In genomic region chr5:45173035-45173755, GRCm38 (mm10) we compare ENCODE assay signal across 11 mouse cellular contexts.
DNase-seq lines count a peak whose midpoint lies in the region; ATAC-seq and TF ChIP-seq lines count a peak whose summit lies in the region.
"Had no signal": no experiment of that assay in that cellular context is flagged by ENCODE, and none has a peak within 500 bp of the region (broad histone marks: within the 10 kb centered on the region; RNA-seq: fewer than 3 reads in every experiment).

No protein-coding gene starts in this region.

- DNase-seq in heart, adult 18-20 months, result peak; percentile 10 to 27
- DNase-seq in urinary bladder, postnatal 25 days (ENCODE audit: low spot score), result peak; percentile 5
- DNase-seq in urinary bladder, adult 2 months (ENCODE audit: low spot score), result no peak
- DNase-seq in cerebellum, adult 2 months, result no peak
- no peak for DNase-seq in layer of hippocampus, postnatal 10 days (ENCODE audit: low spot score in 2 of 2)
- no peak for DNase-seq in yolk sac, embryonic 10.5 days (ENCODE audit: low spot score)

- no peak for TF ChIP-seq CTCF in cerebellum, adult 2 months (IDR thresholded peaks at IDR 0.05; ENCODE audit: borderline replicate concordance, insufficient read depth, low read depth, low read length)

- no peaks in the 10 kb centered on the region for H3K27me3 ChIP-seq in heart, embryonic 11.5 days (ENCODE audit: control insufficient read depth, insufficient read depth, low read length)
- H3K27me3 ChIP-seq in cerebellum, adult 2 months (ENCODE audit: control insufficient read depth, insufficient read depth, low read length), result no peaks in the 10 kb centered on the region
- H3K27me3 ChIP-seq: CH12.LX; intestine, embryonic 15.5 days had no signal

- H3K27ac ChIP-seq in heart, embryonic 11.5 days (ENCODE audit: low read depth, low read length), result no peak overlapping the region
- H3K27ac ChIP-seq in cerebellum, adult 2 months (ENCODE audit: insufficient read depth, low read length), result no peak overlapping the region
- H3K27ac ChIP-seq: intestine, embryonic 15.5 days; stomach, postnatal 0 days had no signal

- no peak for ATAC-seq in heart, embryonic 11.5 days (replicated peaks; ENCODE audit: insufficient number of reproducible peaks, low FRiP score, low TSS enrichment)
- peak; percentile 95 for ATAC-seq in granulocyte monocyte progenitor cell, adult 5-6 weeks (replicated peaks; ENCODE audit: poor library complexity, severe bottlenecking)
- ATAC-seq: intestine, embryonic 15.5 days had no signal

- H3K9me3 ChIP-seq in heart, embryonic 11.5 days (replicated peaks; ENCODE audit: control insufficient read depth, low read length), result no peaks in the 10 kb centered on the region
- H3K9me3 ChIP-seq: intestine, embryonic 15.5 days had no signal

- H3K4me1 ChIP-seq in heart, embryonic 11.5 days (ENCODE audit: control insufficient read depth, insufficient read depth, low read length), result no peaks in the 10 kb centered on the region
- no peaks in the 10 kb centered on the region for H3K4me1 ChIP-seq in cerebellum, adult 2 months (ENCODE audit: control insufficient read depth, insufficient read depth, low read length)
- H3K4me1 ChIP-seq: intestine, embryonic 15.5 days had no signal

- no peaks in the 10 kb centered on the region for H3K36me3 ChIP-seq in heart, embryonic 11.5 days (ENCODE audit: control insufficient read depth, insufficient read depth, low read length)
- H3K36me3 ChIP-seq: intestine, embryonic 15.5 days had no signal

- H3K9ac ChIP-seq in heart, embryonic 11.5 days (ENCODE audit: low read depth, low read length), result no peak overlapping the region
- H3K9ac ChIP-seq: intestine, embryonic 15.5 days had no signal

- H3K4me2 ChIP-seq in heart, embryonic 11.5 days, result no peak overlapping the region
- H3K4me2 ChIP-seq: intestine, embryonic 15.5 days had no signal

- no peak overlapping the region for H3K4me3 ChIP-seq in heart, embryonic 11.5 days (ENCODE audit: low read depth, low read length)
- no peak overlapping the region for H3K4me3 ChIP-seq in cerebellum, adult 2 months (replicated peaks; ENCODE audit: insufficient read depth, low read depth, low read length)
- H3K4me3 ChIP-seq: intestine, embryonic 15.5 days had no signal

- TF ChIP-seq POLR2A in cerebellum, adult 2 months (IDR thresholded peaks at IDR 0.05; ENCODE audit: borderline replicate concordance, insufficient read depth, low read length), result no peak

- 76% methylated on average over 8 of the region's 8 CpGs for WGBS in heart, embryonic 11.5 days (ENCODE audit: insufficient replicate concordance)
- WGBS in cerebellum, adult 2 months, result 62% methylated on average over 8 of the region's 8 CpGs

Comparison
In these comparisons a context has a peak if more than half of its experiments do, and no peak if none do; other contexts are left out.
1. DNase-seq: peak in heart, adult 18-20 months (2 of 2) and urinary bladder, postnatal 25 days (single experiment); none in urinary bladder, adult 2 months (single experiment), cerebellum, adult 2 months (0 of 2), layer of hippocampus, postnatal 10 days (0 of 2) and yolk sac, embryonic 10.5 days (single experiment).